Mouse (Mus musculus) urinary bladder, adult 2 months (tissue): ENCODE measurements around the gene Gm10135. TPM values are rescaled to one million over a fixed set of nuclear protein-coding genes. Genes with fewer than 3 reads are reported as not detected.
A peak's percentile ranks its signal among the peaks of the same experiment; 100 is the strongest.
"Not testable (repeated sequence)": the region's sequence is repeated elsewhere in the genome, so short reads cannot be mapped to it uniquely, and the experiment has no call there.

ENCODE experiments used
- DNase-seq: peaks from one replicate; pipeline ENCODE4 v3.0.0; 2022; ENCODE audit warnings: low spot score
- polyA plus RNA-seq: library from polyadenylated mRNA; depleted of rRNA; stranded (reverse); fragments of >200 nt; gene quantifications from 2 replicates; pipeline ENCODE4 v1.2.3, GENCODE M21; 2012; rRNA removed

The Gm10135 gene
- polyA plus RNA-seq: not detected in 2 replicates

- no peak for DNase-seq
Measured at GRCm38 (mm10) chr5:72974602-72975001, at the start of gene Gm10135. Gene Gm10135 (minus strand): TSS chr5:72974702.

GRCm38 (mm10) chr5:73023801-73024200, 49.3 kb upstream of the Gm10135 start:
- no peak for DNase-seq

GRCm38 (mm10) chr5:73014745-73015144, 40.2 kb upstream of the Gm10135 start:
- DNase-seq: no peak

- DNase-seq: not testable (repeated sequence)
Measured at GRCm38 (mm10) chr5:73013611-73014287, 39.2 kb upstream of the Gm10135 start.

- DNase-seq: not testable (repeated sequence)
Measured at GRCm38 (mm10) chr5:73012884-73013610, 38.5 kb upstream of the Gm10135 start.

- DNase-seq: not testable (repeated sequence)
Measured at GRCm38 (mm10) chr5:73011806-73012205, 37.3 kb upstream of the Gm10135 start.

- DNase-seq: not testable (repeated sequence)
Measured at GRCm38 (mm10) chr5:73008230-73008629, 33.7 kb upstream of the Gm10135 start.

- DNase-seq: no peak
Measured at GRCm38 (mm10) chr5:73007582-73007959, 33.1 kb upstream of the Gm10135 start.

GRCm38 (mm10) chr5:73006784-73007581, 32.5 kb upstream of the Gm10135 start, which contains the start of gene Slc10a4:
Gene Slc10a4 (plus strand): TSS chr5:73006883.
- DNase-seq: peak; percentile 28

GRCm38 (mm10) chr5:73004046-73004445, 29.5 kb upstream of the Gm10135 start:
- DNase-seq: no peak

GRCm38 (mm10) chr5:72998546-72998945, 24.0 kb upstream of the Gm10135 start:
- DNase-seq: not testable (repeated sequence)

- no peak for DNase-seq
Measured at GRCm38 (mm10) chr5:72995379-72995778, 20.9 kb upstream of the Gm10135 start.

- DNase-seq: no peak
Measured at GRCm38 (mm10) chr5:72994928-72995327, 20.4 kb upstream of the Gm10135 start.

- DNase-seq: no peak
Measured at GRCm38 (mm10) chr5:72994424-72994823, 19.9 kb upstream of the Gm10135 start.

- DNase-seq: no peak
Measured at GRCm38 (mm10) chr5:72992474-72992873, 18.0 kb upstream of the Gm10135 start.

GRCm38 (mm10) chr5:72989756-72990155, 15.3 kb upstream of the Gm10135 start:
- DNase-seq: no peak

GRCm38 (mm10) chr5:72987786-72988185, 13.3 kb upstream of the Gm10135 start:
- no peak for DNase-seq

- DNase-seq: no peak
Measured at GRCm38 (mm10) chr5:72984091-72984490, 9.6 kb upstream of the Gm10135 start.

- DNase-seq: no peak
Measured at GRCm38 (mm10) chr5:72976539-72976938, 2.0 kb upstream of the Gm10135 start.

- no peak for DNase-seq
Measured at GRCm38 (mm10) chr5:72975996-72976395, 1.5 kb upstream of the Gm10135 start.

GRCm38 (mm10) chr5:72972934-72973333, 1.6 kb downstream of the Gm10135 start:
- DNase-seq: no peak

- no peak for DNase-seq
Measured at GRCm38 (mm10) chr5:72972435-72972834, 2.1 kb downstream of the Gm10135 start.
